Mouse (Mus musculus) small intestine, adult 2 months (tissue): ENCODE results near the gene Gm49405.

Source experiments
- CTCF ChIP-seq: fragments of 200-500 bp; IDR thresholded peaks from 2 replicates; pipeline ENCODE4 v1.5.1; 2012; ENCODE audit warnings: low read depth, mild to moderate bottlenecking, control low read depth, inconsistent platforms, low read length, moderate library complexity, mixed read lengths; ENCODE audit not compliant: insufficient replicate concordance, insufficient read length; ENCODE audit errors: extremely low read depth
- POLR2A ChIP-seq: fragments of 200-500 bp; IDR thresholded peaks from 2 replicates; pipeline ENCODE4 v1.6.1; 2012; ENCODE audit warnings: low read depth, mild to moderate bottlenecking, control low read depth, inconsistent platforms, low read length, moderate library complexity

DNA sequence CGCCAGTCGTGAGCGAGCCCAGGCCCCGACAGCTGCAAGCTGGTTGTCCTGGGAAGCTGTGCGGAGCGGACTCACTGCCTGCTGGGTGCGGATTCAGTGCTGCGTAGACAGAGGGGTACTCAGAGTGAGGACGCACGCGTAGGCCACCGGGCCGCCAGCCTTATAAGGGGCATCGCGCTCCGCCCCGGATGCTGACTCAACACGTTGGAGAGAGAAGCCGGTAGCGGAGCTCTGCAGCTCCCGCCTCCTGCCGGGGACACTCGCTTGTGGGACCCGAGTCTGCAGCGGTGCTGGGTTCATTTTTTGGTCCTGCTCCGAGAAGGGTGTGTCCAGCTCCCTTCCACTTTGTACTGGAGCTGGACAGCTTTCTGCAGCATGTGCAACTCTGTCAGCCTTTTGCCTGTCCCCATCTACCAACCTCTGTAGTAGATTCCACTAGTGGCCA lies 37.4 kb downstream of the Gm49405 start, which contains the start of gene Gstp1:
- TF ChIP-seq CTCF (peak; percentile 48; the same call in 1 of the 2 replicates), POLR2A (peak; percentile 93)
